Mouse (Mus musculus) kidney, postnatal 0 days (tissue): Measurements from ENCODE around the gene Hdgfl1. TPM values are rescaled to one million over a fixed set of nuclear protein-coding genes. Genes with fewer than 3 reads are reported as not detected.

Experiments
- ATAC-seq: fragments of 200-750 bp; cut with Nextera tagmentation; replicated peaks from 2 replicates; pipeline ENCODE4 v1.8.0; 2017; ENCODE audit warnings: low read depth, moderate number of reproducible peaks, moderate TSS enrichment, moderate library complexity; ENCODE audit not compliant: low FRiP score
- DNase-seq: peaks from one replicate; pipeline ENCODE4 v3.0.0-alpha.2; 2016; ENCODE audit warnings: low spot score
- H3K27ac ChIP-seq: fragments of 300-500 bp; sonication (generic); 2 replicates; pipeline ENCODE4 v1.5.1; 2014; ENCODE audit warnings: mild to moderate bottlenecking
- H3K27me3 ChIP-seq: fragments of 300-500 bp; sonication (generic); 2 replicates; pipeline ENCODE4 v1.6.1; 2014; ENCODE audit warnings: low read length, mixed read lengths; ENCODE audit not compliant: insufficient read depth
- H3K36me3 ChIP-seq: fragments of 300-500 bp; sonication (generic); 2 replicates; pipeline ENCODE4 v1.6.1; 2014; ENCODE audit warnings: low read length, mixed read lengths; ENCODE audit not compliant: insufficient read depth
- H3K4me1 ChIP-seq: fragments of 300-500 bp; sonication (generic); replicated peaks from 2 replicates; pipeline ENCODE4 v1.6.1; 2014; ENCODE audit warnings: antibody characterized with exemption, low read length, mixed read lengths; ENCODE audit not compliant: insufficient read depth
- H3K4me2 ChIP-seq: fragments of 300-500 bp; sonication (generic); 2 replicates; pipeline ENCODE4 v1.6.1; 2014; ENCODE audit warnings: mild to moderate bottlenecking, low read length, moderate library complexity, mixed read lengths
- H3K4me3 ChIP-seq: fragments of 300-500 bp; sonication (generic); replicated peaks from 2 replicates; pipeline ENCODE4 v1.5.1; 2014; ENCODE audit warnings: low read depth, low read length
- H3K9ac ChIP-seq: fragments of 300-500 bp; sonication (generic); 2 replicates; pipeline ENCODE4 v1.6.1; 2014; ENCODE audit warnings: low read depth, low read length
- H3K9me3 ChIP-seq: fragments of 300-500 bp; sonication (generic); replicated peaks from 2 replicates; pipeline ENCODE4 v1.6.1; 2016; ENCODE audit warnings: low read length, inconsistent platforms, mixed read lengths
- CTCF ChIP-seq: IDR thresholded peaks from 2 replicates; pipeline ENCODE4 v1.5.1; 2016; ENCODE audit warnings: antibody characterized with exemption, low read depth, mild to moderate bottlenecking, moderate library complexity
- WGBS: fragments of 180-500 bp; shearing (Covaris S2); extraction: QIAGEN DNeasy Blood & Tissue Kit; methylation state at CpG from one replicate; pipeline ENCODE4 v1.1.7; 2014; 5-methylcytosine and 5-hydroxymethylcytosine counted together
- polyA plus RNA-seq: library from polyadenylated mRNA; unstranded; fragments of >200 nt; fragmentation: Nextera tagmentation; extraction: Ambion mirVana; gene quantifications from 2 replicates; pipeline ENCODE4 v1.2.1, GENCODE M21; 2015

Gene Hdgfl1
- polyA plus RNA-seq, 1 experiment from 2014 or later, result not detected

DNA sequence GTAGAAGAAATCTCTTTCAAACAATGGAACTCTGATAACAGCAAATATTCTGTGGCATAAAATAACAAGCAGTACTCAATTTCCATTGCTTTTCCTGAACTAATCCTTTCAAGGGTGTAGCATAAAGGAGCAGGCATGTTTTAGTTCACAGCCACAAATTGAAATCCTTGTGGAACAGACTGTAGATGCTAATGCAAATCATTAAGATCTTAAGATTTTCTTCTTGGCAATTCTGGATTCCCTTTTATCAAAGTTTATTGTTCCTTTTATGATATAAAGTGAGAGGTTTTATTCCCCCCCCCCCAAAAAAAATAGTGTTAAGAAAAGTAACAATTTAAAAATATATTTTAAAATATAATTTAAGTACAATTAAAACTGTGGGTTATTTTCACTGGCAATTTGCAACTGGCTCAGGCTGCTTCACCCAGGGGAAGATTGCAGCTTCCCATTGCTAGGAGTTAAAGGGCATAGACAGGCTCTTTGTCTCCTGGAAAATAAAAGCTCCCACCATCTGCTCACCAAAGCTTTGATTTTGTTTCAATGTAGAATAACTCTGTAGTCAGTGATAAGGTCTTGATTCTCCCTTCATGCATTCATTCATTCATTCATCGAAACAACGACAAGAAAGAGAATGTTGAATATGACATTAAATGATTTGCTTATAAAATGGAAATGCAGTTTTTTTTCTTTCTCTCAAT is 24.1 kb downstream of the Hdgfl1 start:
- Histone ChIP-seq H3K27me3 (no peaks in the 10 kb centered on the region), H3K27ac (no peak overlapping the region), H3K4me3 (no peak overlapping the region), H3K9me3 (no peaks in the 10 kb centered on the region), H3K36me3 (no peaks in the 10 kb centered on the region), H3K4me2 (no peak overlapping the region), H3K4me1 (no peaks in the 10 kb centered on the region), H3K9ac (no peak overlapping the region)
- ATAC-seq (no peak), DNase-seq (no peak)
- no peak for TF ChIP-seq CTCF
- 97% methylated on average over 2 of the region's 2 CpGs for WGBS

DNA sequence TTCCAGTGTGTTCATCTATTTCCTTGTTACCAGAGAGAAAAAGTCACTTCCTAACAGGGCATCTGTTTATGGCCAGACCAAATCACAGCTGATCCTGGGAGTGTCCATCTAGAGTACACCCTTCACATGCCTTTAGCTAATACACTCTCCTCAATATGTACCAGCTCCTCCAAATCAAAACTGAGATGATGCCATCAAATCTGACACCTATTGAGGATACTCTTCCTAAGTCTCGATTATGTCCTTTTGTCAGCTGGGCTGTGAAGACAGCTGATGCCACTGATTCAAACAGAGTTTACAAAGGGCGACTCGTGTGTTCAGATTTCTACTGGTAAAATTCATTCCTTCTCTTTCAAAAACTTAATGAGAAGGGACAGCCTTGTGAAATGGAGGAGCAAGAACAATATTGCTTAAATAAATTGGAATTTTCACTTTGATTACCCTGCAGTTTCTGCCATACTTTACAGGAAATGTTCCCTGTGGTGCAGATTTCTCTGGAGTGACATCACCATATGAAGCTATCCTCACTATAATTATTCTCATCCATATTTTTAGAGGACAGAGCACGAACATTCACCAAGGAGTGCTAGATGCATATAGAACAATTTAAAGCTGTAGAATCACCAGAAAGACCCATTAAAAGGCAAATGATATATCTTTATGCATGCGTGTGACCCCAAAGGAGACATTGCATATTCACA is 24.8 kb downstream of the Hdgfl1 start:
- Histone ChIP-seq H3K4me2 (no peak overlapping the region), H3K36me3 (no peaks in the 10 kb centered on the region), H3K4me3 (no peak overlapping the region), H3K9ac (no peak overlapping the region), H3K4me1 (no peaks in the 10 kb centered on the region), H3K9me3 (no peaks in the 10 kb centered on the region), H3K27ac (no peak overlapping the region), H3K27me3 (no peaks in the 10 kb centered on the region)
- DNase-seq (no peak), ATAC-seq (no peak)
- 89% methylated on average over 5 of the region's 5 CpGs for WGBS
- no peak for TF ChIP-seq CTCF

DNA sequence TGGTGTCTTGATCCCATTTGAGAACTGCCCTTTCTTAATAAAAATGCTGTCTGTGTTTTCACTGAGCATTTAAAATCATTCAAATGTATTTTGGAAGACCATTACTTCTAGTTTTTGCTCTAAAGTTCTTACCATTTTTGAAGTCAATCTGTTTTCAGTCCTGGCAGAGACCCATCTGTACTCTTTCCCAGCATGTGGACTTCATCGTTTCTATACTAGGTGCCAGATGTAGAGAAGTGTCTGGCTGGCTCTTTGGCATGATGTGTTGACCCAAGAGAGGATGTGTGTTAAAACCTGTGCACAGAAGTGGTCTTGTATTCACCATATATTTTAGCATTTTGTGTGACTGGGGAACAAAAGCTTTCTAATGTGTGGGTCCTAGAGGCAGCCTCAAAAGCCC is 25.9 kb downstream of the Hdgfl1 start:
- no peaks in the 10 kb centered on the region for H3K9me3 ChIP-seq
- H3K27ac ChIP-seq, result no peak overlapping the region
- H3K4me1 ChIP-seq, result no peaks in the 10 kb centered on the region
- no peak overlapping the region for H3K4me3 ChIP-seq
- 83% methylated on average over 1 of the region's 1 CpGs for WGBS
- ATAC-seq (no peak), DNase-seq (no peak)
- no peak for TF ChIP-seq CTCF
- no peak overlapping the region for H3K4me2 ChIP-seq
- no peaks in the 10 kb centered on the region for H3K27me3 ChIP-seq
- H3K9ac ChIP-seq, result no peak overlapping the region
- H3K36me3 ChIP-seq, result no peaks in the 10 kb centered on the region

DNA sequence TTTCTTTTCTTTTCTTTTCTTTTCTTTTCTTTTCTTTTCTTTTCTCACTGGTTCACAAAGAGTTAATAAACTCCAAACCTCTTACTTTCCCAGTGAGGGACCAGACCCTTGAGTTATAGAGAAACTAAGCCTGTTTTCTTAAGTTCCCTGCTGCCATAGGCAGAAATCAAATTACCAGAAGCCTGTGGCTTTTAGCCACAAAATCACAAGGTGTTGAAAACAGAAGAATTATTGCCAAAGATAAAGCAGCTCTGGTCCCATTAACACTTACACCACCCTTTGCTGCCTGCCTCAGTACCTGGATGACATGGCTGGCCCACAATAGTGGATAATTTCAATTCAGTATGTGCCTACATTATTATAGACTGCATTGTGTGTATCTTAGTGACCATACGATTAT is 35.0 kb downstream of the Hdgfl1 start:
- H3K9ac ChIP-seq, result no peak overlapping the region
- H3K36me3 ChIP-seq, result no peaks in the 10 kb centered on the region
- no peak overlapping the region for H3K4me2 ChIP-seq
- H3K4me1 ChIP-seq, result no peaks in the 10 kb centered on the region
- H3K4me3 ChIP-seq, result no peak overlapping the region
- no peak overlapping the region for H3K27ac ChIP-seq
- no peak for ATAC-seq
- no peaks in the 10 kb centered on the region for H3K9me3 ChIP-seq
- no peaks in the 10 kb centered on the region for H3K27me3 ChIP-seq
- no peak for TF ChIP-seq CTCF
- WGBS, result 74% methylated on average over 1 of the region's 1 CpGs
- DNase-seq, result no peak

DNA sequence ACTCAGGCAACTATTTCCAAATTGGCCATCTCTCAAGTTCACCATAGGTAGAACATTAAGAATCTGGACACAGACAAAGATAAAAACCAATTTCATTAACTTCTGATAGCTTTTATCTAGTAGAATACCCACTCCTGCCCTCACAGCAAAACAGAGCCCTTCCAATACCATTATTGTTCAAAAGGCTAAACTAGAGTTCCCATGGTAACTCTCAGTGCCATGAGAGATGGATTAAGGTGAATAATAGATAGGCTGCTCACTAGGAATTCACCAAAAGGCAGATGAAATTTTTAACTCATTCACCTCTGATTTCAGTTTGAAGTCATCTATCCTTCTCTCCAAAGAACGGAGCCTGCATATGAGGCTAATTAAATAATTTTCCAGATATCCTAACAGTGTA is 45.7 kb downstream of the Hdgfl1 start:
- H3K27ac ChIP-seq, result no peak overlapping the region
- no peaks in the 10 kb centered on the region for H3K36me3 ChIP-seq
- WGBS, result 93% methylated on average over 1 of the region's 1 CpGs
- no peak for ATAC-seq
- H3K9me3 ChIP-seq, result no peaks in the 10 kb centered on the region
- H3K9ac ChIP-seq, result no peak overlapping the region
- H3K4me3 ChIP-seq, result no peak overlapping the region
- no peaks in the 10 kb centered on the region for H3K27me3 ChIP-seq
- H3K4me1 ChIP-seq, result no peaks in the 10 kb centered on the region
- no peak overlapping the region for H3K4me2 ChIP-seq
- DNase-seq, result no peak
- TF ChIP-seq CTCF, result no peak

DNA sequence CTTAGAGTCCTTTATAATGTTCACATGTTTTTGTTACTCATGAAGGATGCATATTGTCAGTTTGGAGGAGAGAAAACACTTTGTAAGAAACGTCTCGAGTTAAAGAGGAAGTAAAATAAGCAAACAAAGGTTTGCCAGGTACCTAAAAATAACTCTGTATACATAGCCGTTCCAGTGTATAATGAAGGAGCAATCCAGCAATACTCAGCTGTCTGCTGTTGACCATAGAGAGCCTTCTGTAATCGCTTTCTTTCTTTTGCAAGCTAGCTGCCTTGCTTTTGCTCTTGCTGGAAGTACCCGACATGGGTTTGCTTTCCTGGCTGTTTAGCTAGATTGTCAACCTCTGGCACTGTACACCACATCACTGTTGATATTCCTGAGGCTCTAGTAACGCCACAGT is 48.6 kb downstream of the Hdgfl1 start:
- Histone ChIP-seq H3K4me2 (no peak overlapping the region), H3K4me3 (no peak overlapping the region), H3K27me3 (no peaks in the 10 kb centered on the region), H3K9ac (no peak overlapping the region), H3K27ac (no peak overlapping the region), H3K9me3 (no peaks in the 10 kb centered on the region), H3K36me3 (no peaks in the 10 kb centered on the region), H3K4me1 (no peaks in the 10 kb centered on the region)
- WGBS, result 50% methylated on average over 6 of the region's 6 CpGs
- ATAC-seq (no peak), DNase-seq (peak; percentile 9)
- TF ChIP-seq CTCF, result no peak

DNA sequence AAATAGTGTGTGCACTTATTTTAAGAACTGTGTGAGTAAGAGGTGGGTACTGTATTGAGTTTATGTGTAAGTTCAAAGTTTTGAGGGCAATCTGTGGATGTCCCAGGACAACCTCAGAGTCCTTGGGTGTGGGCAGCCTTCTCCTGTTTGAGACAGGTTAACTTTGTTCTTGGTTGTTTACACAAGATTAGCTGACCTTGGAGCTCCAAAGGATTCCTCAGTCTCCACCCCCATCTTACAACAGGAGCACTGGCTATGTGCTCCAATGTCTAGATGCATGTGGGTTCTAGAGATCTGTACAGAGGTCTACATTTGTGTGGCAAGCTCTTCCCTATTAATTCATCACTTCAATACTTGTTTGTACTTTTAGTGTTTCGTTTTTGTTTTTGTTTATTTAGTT is 49.0 kb downstream of the Hdgfl1 start:
- no peak for DNase-seq
- no peaks in the 10 kb centered on the region for H3K27me3 ChIP-seq
- no peaks in the 10 kb centered on the region for H3K9me3 ChIP-seq
- H3K4me2 ChIP-seq, result no peak overlapping the region
- no peak overlapping the region for H3K27ac ChIP-seq
- no peak for TF ChIP-seq CTCF
- no peak for ATAC-seq
- no peak overlapping the region for H3K4me3 ChIP-seq
- no peaks in the 10 kb centered on the region for H3K4me1 ChIP-seq
- H3K9ac ChIP-seq, result no peak overlapping the region
- WGBS, result 72% methylated on average over 1 of the region's 1 CpGs
- H3K36me3 ChIP-seq, result no peaks in the 10 kb centered on the region
